Mouse (Mus musculus) erythroblast, embryonic 14.5 days (primary cell): ENCODE data around the gene Nav2.

Experiments
- GATA1 ChIP-seq: IDR thresholded peaks from 2 replicates; pipeline ENCODE4 v1.6.1; 2012; ENCODE audit warnings: low read length, inconsistent platforms, mixed read lengths
- TAL1 ChIP-seq: IDR thresholded peaks from 3 replicates; pipeline ENCODE4 v1.6.1; 2012; ENCODE audit warnings: low read length, inconsistent platforms, mixed read lengths

GRCm38 (mm10) chr7:49485292-49485847, 576.9 kb downstream of the Nav2 start:
- TF ChIP-seq TAL1 (no peak), GATA1 (no peak)
